Mouse (Mus musculus): Measurements from ENCODE around the gene Ush1g. TPM values are rescaled to one million over a fixed set of nuclear protein-coding genes. Genes with fewer than 3 reads are reported as not detected.
A peak's percentile ranks its signal among the peaks of the same experiment; 100 is the strongest.

The Ush1g gene
- polyA plus RNA-seq, 1 experiment from 2014 or later = 0.14 TPM

DNA sequence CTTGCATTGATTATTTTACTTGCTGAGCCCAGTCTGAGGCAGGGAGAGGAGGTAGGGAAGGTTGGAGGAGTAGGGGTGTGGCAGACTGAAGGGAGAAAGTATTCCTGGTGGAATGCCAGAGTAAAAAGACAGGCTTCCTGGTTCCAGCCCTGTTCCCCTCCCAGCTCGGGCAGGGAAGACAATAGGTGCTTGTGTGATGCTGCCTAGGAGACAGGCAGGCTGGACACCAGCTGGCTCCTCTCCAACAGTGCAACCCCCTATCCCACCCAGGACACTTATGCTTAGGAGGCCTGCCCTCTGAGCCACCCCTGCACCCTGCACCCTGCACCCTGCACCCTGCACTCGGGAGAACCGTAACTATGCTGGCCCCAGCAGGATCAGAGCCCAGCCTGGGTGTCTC, 37.5 kb upstream of the Ush1g start:
- 47% methylated on average over 3 of the region's 3 CpGs for WGBS
- Histone ChIP-seq H3K9me3 (ENCODE audit: control insufficient read depth, low read length) (no peaks in the 10 kb centered on the region), H3K36me3 (ENCODE audit: control insufficient read depth, insufficient read depth, low read length) (no peaks in the 10 kb centered on the region), H3K27me3 (replicated peaks; ENCODE audit: control insufficient read depth, insufficient read depth, low read length) (no peaks in the 10 kb centered on the region), H3K9ac (ENCODE audit: low read length) (no peak overlapping the region), H3K4me3 (ENCODE audit: low read depth, low read length) (no peak overlapping the region), H3K4me1 (replicated peaks; ENCODE audit: control insufficient read depth, insufficient read depth, low read length) (peaks cover 12% of the 10 kb centered on the region; the same call in 1 of the 2 replicates), H3K4me2 (ENCODE audit: low read length) (no peak overlapping the region), H3K27ac (ENCODE audit: low read depth) (peak overlapping the region; percentile 51; the same call in 1 of the 2 replicates)
- ATAC-seq (replicated peaks; ENCODE audit: low FRiP score, low TSS enrichment, low read depth) (peak; percentile 34; the same call in 1 of the 2 replicates), DNase-seq (ENCODE audit: low spot score) (no peak)

DNA sequence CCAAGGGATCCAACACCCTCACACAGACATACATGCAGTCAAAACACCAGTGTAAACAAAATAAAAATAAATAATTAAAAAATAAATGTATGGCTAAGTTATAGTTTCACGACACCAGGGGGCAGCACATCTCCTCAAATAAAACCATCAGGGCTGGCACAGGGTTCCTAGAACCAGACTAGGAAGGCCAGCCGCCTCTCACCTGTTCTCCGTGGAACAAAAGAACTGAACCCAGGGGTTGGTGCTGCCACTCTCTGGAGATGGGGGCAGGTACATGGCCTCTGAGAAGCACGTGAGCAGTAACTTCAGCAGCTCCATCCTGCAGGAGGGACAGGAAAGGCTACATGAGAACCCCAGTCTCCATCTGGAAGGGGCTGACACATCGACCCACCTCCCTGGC, 36.6 kb upstream of the Ush1g start:
- 19% methylated on average over 5 of the region's 5 CpGs for whole genome bisulfite sequencing
- ATAC-seq (replicated peaks; ENCODE audit: low FRiP score, low TSS enrichment, low read depth) (0 out of 2 replicates have a peak, but pooled peaks have one; percentile 21), DNase-seq (ENCODE audit: low spot score) (peak; percentile 90)
- H3K36me3 ChIP-seq (ENCODE audit: control insufficient read depth, insufficient read depth, low read length) = no peaks in the 10 kb centered on the region
- H3K4me2 ChIP-seq (ENCODE audit: low read length) = no peak overlapping the region
- no peak overlapping the region for H3K9ac ChIP-seq (ENCODE audit: low read length)
- no peak overlapping the region for H3K27ac ChIP-seq (ENCODE audit: low read depth)
- peaks cover 12% of the 10 kb centered on the region; the same call in 1 of the 2 replicates for H3K4me1 ChIP-seq (replicated peaks; ENCODE audit: control insufficient read depth, insufficient read depth, low read length)
- H3K9me3 ChIP-seq (ENCODE audit: control insufficient read depth, low read length) = no peaks in the 10 kb centered on the region
- H3K4me3 ChIP-seq (ENCODE audit: low read depth, low read length) = no peak overlapping the region
- H3K27me3 ChIP-seq (replicated peaks; ENCODE audit: control insufficient read depth, insufficient read depth, low read length) = no peaks in the 10 kb centered on the region

DNA sequence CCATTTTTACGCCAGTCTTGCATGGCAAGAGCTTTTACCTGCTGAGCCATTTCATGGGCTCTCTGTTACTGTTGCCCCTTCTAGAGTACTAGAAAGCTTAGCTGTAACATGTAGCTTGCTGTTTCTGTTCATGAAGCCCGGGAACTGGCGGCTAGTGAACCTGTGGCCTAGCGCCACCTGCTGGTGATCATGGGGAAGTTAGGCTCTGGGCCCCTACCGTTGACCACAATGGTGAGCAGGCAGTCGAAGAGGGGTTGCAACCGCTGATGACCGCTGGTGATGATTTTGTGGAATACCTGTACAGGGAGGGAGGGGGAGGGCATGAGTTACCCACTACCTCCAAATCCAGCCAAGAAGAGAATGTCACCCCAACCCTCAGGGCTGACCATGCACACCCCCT, 32.3 kb upstream of the Ush1g start:
- peak; percentile 88 for DNase-seq (ENCODE audit: low spot score)
- H3K9ac ChIP-seq (ENCODE audit: low read length) = no peak overlapping the region
- ATAC-seq (replicated peaks; ENCODE audit: low FRiP score, low TSS enrichment, low read depth) = peak; percentile 16; the same call in 1 of the 2 replicates
- 10% methylated on average over 8 of the region's 8 CpGs for WGBS
- no peaks in the 10 kb centered on the region for H3K36me3 ChIP-seq (ENCODE audit: control insufficient read depth, insufficient read depth, low read length)
- no peak overlapping the region for H3K27ac ChIP-seq (ENCODE audit: low read depth)
- H3K9me3 ChIP-seq (ENCODE audit: control insufficient read depth, low read length) = no peaks in the 10 kb centered on the region
- no peaks in the 10 kb centered on the region for H3K27me3 ChIP-seq (replicated peaks; ENCODE audit: control insufficient read depth, insufficient read depth, low read length)
- H3K4me3 ChIP-seq (ENCODE audit: low read depth, low read length) = no peak overlapping the region
- no peak overlapping the region for H3K4me2 ChIP-seq (ENCODE audit: low read length)
- peaks cover 8% of the 10 kb centered on the region; the same call in 1 of the 2 replicates for H3K4me1 ChIP-seq (replicated peaks; ENCODE audit: control insufficient read depth, insufficient read depth, low read length)

DNA sequence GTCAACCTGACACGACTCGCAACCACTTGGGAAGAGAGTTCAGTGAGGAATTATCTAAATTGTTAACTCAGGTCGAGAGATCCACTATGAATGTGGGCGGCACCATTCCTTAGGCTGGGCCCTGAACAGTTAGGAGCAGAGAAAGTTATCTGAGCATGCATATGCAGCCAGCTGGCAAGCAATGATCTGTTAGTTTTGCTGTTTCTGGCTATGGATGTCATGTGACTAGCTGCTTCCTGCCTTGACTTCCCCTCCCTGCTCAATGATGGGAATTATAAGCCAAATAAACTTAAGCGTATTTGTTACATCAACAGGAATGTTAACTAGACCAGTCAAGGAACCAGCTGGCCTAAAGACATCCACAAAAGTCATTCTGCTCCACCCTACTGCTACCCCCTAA, 31.5 kb upstream of the Ush1g start:
- no peak for ATAC-seq (replicated peaks; ENCODE audit: low FRiP score, low TSS enrichment, low read depth)
- 89% methylated on average over 5 of the region's 5 CpGs for WGBS

DNA sequence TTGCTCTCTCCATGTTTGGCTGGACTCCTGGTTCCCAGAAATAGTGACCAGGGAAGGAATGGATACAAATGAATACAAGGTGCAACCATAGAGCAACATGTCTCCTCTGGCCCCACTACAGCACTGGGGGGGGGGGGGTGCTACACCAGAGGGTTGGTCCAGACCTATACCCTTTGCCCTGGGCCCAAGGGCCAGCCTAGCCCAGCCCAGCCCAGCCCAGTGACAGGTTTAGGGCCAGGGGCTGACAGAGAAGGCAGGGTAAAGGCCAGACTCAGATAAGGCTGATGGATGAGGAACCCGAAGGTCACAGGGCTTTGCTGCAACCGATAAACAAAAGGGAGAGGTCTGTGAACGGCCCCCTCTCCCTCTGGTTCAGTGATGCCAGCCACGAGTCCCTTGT, 28.1 kb upstream of the Ush1g start:
- DNase-seq (ENCODE audit: low spot score) (no peak), ATAC-seq (replicated peaks; ENCODE audit: low FRiP score, low TSS enrichment, low read depth) (no peak)
- H3K4me2 ChIP-seq (ENCODE audit: low read length) = no peak overlapping the region
- no peaks in the 10 kb centered on the region for H3K9me3 ChIP-seq (ENCODE audit: control insufficient read depth, low read length)
- H3K9ac ChIP-seq (ENCODE audit: low read length) = no peak overlapping the region
- H3K27me3 ChIP-seq (replicated peaks; ENCODE audit: control insufficient read depth, insufficient read depth, low read length) = no peaks in the 10 kb centered on the region
- no peak overlapping the region for H3K4me3 ChIP-seq (ENCODE audit: low read depth, low read length)
- no peaks in the 10 kb centered on the region for H3K36me3 ChIP-seq (ENCODE audit: control insufficient read depth, insufficient read depth, low read length)
- peaks cover 22% of the 10 kb centered on the region; the same call in 1 of the 2 replicates for H3K4me1 ChIP-seq (replicated peaks; ENCODE audit: control insufficient read depth, insufficient read depth, low read length)
- WGBS = 18% methylated on average over 4 of the region's 4 CpGs
- no peak overlapping the region for H3K27ac ChIP-seq (ENCODE audit: low read depth)

More for the DNA sequence above, 31.5 kb upstream of the Ush1g start:
- Histone ChIP-seq H3K9ac (ENCODE audit: low read length) (no peak overlapping the region), H3K4me1 (replicated peaks; ENCODE audit: control insufficient read depth, insufficient read depth, low read length) (peaks cover 7% of the 10 kb centered on the region; the same call in 1 of the 2 replicates), H3K27ac (ENCODE audit: low read depth) (no peak overlapping the region), H3K27me3 (replicated peaks; ENCODE audit: control insufficient read depth, insufficient read depth, low read length) (no peaks in the 10 kb centered on the region), H3K36me3 (ENCODE audit: control insufficient read depth, insufficient read depth, low read length) (no peaks in the 10 kb centered on the region), H3K9me3 (ENCODE audit: control insufficient read depth, low read length) (no peaks in the 10 kb centered on the region), H3K4me3 (ENCODE audit: low read depth, low read length) (no peak overlapping the region), H3K4me2 (ENCODE audit: low read length) (no peak overlapping the region)
- no peak for DNase-seq (ENCODE audit: low spot score)

DNA sequence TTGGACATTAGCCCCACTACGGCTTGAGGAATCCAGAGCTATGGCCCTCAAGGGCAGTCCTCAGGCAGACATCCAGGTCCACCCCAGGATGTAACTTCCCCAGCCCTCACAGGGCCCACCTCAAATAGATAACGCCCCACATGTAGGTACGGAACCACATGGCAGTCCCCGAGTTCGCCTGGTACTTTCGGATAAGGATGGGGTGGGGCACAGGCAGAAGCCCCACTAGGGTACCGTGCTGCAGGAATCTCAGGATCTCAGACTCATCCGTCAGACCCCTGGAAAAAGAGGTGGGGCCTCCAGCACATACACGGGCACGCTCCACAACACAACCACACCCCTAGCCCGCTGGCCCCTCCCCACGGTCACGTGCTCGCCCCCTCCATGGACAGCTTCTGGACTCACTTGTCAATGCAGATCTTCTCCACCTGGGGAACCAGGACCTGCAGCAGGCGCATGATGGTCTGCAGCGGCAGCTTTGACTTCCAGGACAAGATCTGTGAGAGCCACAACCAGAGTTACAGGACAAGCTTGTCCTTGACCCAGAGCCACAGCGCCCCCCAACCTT, 26.9 kb upstream of the Ush1g start:
- no peaks in the 10 kb centered on the region for H3K36me3 ChIP-seq (ENCODE audit: control insufficient read depth, insufficient read depth, low read length)
- DNase-seq (ENCODE audit: low spot score) (no peak), ATAC-seq (replicated peaks; ENCODE audit: low FRiP score, low TSS enrichment, low read depth) (0 out of 2 replicates have a peak, but pooled peaks have one; percentile 4)
- H3K27me3 ChIP-seq (replicated peaks; ENCODE audit: control insufficient read depth, insufficient read depth, low read length) = peaks cover 5% of the 10 kb centered on the region; the same call in 1 of the 2 replicates
- H3K27ac ChIP-seq (ENCODE audit: low read depth) = no peak overlapping the region
- H3K4me1 ChIP-seq (replicated peaks; ENCODE audit: control insufficient read depth, insufficient read depth, low read length) = peaks cover 22% of the 10 kb centered on the region; the same call in 1 of the 2 replicates
- 42% methylated on average over 17 of the region's 17 CpGs for WGBS
- no peak overlapping the region for H3K4me2 ChIP-seq (ENCODE audit: low read length)
- H3K4me3 ChIP-seq (ENCODE audit: low read depth, low read length) = no peak overlapping the region
- no peak overlapping the region for H3K9ac ChIP-seq (ENCODE audit: low read length)
- no peaks in the 10 kb centered on the region for H3K9me3 ChIP-seq (ENCODE audit: control insufficient read depth, low read length)

DNA sequence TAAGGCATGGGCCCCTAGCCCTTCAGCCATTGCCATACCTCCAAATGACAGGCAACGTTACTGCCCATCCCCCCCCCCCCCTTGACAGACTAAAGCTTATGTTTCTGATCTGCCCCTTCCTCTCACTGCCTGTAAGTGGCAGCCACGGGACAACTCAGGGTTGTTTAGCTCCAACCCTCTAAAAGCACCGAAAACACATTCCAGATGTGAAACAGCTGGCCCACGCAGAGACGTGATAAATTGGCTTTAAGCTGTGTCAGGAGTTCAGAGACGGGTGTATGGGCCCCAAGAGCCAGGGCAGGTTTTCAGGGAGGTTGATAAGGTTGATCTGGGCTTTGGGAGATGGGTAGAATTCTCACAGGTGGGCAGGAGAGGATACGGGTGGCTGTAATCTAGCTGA, 23.7 kb upstream of the Ush1g start:
- 10% methylated on average over 7 of the region's 7 CpGs for WGBS
- H3K9ac ChIP-seq (ENCODE audit: low read length) = no peak overlapping the region

DNA sequence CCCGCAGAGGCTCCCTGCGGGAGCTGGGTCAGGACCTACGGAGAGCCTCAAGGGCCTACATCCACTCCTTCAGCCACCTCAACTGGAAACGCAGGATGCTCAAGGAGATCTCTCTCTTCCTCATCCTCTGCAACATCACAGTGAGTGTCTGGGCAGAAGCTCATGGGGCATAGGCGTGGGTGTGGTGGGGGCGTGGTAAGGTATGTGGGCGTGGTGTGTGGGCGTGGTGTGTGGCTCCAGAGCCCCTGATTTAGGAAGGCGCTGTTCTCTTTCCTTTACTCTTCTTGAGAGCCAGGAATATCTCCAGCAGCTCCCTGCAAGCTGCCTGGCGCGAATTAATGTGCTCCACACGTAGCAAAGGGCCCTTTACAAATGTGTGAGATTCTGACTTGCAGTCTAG, 23.1 kb upstream of the Ush1g start:
- WGBS = 10% methylated on average over 12 of the region's 12 CpGs
- H3K27ac ChIP-seq (ENCODE audit: low read depth) = no peak overlapping the region
- H3K9me3 ChIP-seq (ENCODE audit: control insufficient read depth, low read length) = no peaks in the 10 kb centered on the region
- H3K4me2 ChIP-seq (ENCODE audit: low read length) = no peak overlapping the region
- DNase-seq (ENCODE audit: low spot score) (no peak), ATAC-seq (replicated peaks; ENCODE audit: low FRiP score, low TSS enrichment, low read depth) (no peak)
- peaks cover 5% of the 10 kb centered on the region; the same call in 1 of the 2 replicates for H3K27me3 ChIP-seq (replicated peaks; ENCODE audit: control insufficient read depth, insufficient read depth, low read length)
- no peak overlapping the region for H3K4me3 ChIP-seq (ENCODE audit: low read depth, low read length)
- H3K9ac ChIP-seq (ENCODE audit: low read length) = no peak overlapping the region
- peaks cover 22% of the 10 kb centered on the region; the same call in 1 of the 2 replicates for H3K4me1 ChIP-seq (replicated peaks; ENCODE audit: control insufficient read depth, insufficient read depth, low read length)
- H3K36me3 ChIP-seq (ENCODE audit: control insufficient read depth, insufficient read depth, low read length) = no peaks in the 10 kb centered on the region

More for the DNA sequence above, 23.7 kb upstream of the Ush1g start:
- Histone ChIP-seq H3K4me3 (ENCODE audit: low read depth, low read length) (no peak overlapping the region), H3K27ac (ENCODE audit: low read depth) (no peak overlapping the region), H3K9me3 (ENCODE audit: control insufficient read depth, low read length) (no peaks in the 10 kb centered on the region), H3K27me3 (replicated peaks; ENCODE audit: control insufficient read depth, insufficient read depth, low read length) (peaks cover 5% of the 10 kb centered on the region; the same call in 1 of the 2 replicates), H3K4me2 (ENCODE audit: low read length) (no peak overlapping the region), H3K4me1 (replicated peaks; ENCODE audit: control insufficient read depth, insufficient read depth, low read length) (peaks cover 22% of the 10 kb centered on the region; the same call in 1 of the 2 replicates), H3K36me3 (ENCODE audit: control insufficient read depth, insufficient read depth, low read length) (no peaks in the 10 kb centered on the region)
- no peak for DNase-seq (ENCODE audit: low spot score)
- ATAC-seq (replicated peaks; ENCODE audit: low FRiP score, low TSS enrichment, low read depth) = no peak

DNA sequence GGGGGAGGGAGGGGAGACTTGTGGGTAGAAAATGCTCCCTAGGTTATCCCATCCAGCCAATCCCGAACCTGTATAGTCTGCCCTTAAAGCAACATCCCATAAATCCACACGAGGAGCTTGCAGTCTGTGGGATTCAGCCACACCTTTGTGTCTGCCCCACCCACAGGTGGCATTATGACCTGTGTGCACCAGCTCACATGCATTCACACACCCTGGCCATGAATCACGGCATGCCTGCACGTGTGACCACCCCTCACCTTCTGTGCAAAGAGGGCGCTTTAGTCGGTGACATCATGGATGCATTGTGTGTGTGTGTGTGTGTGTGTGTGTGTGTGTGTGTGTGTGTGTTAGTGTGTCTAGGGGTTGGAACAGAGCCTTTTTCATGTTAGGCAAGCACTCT, 20.0 kb upstream of the Ush1g start:
- DNase-seq (ENCODE audit: low spot score) (no peak), ATAC-seq (replicated peaks; ENCODE audit: low FRiP score, low TSS enrichment, low read depth) (no peak)
- Histone ChIP-seq H3K4me3 (ENCODE audit: low read depth, low read length) (no peak overlapping the region), H3K9me3 (ENCODE audit: control insufficient read depth, low read length) (no peaks in the 10 kb centered on the region), H3K4me1 (replicated peaks; ENCODE audit: control insufficient read depth, insufficient read depth, low read length) (peaks cover 14% of the 10 kb centered on the region; the same call in 1 of the 2 replicates), H3K4me2 (ENCODE audit: low read length) (no peak overlapping the region), H3K9ac (ENCODE audit: low read length) (no peak overlapping the region), H3K27ac (ENCODE audit: low read depth) (no peak overlapping the region), H3K27me3 (replicated peaks; ENCODE audit: control insufficient read depth, insufficient read depth, low read length) (peaks cover 5% of the 10 kb centered on the region), H3K36me3 (ENCODE audit: control insufficient read depth, insufficient read depth, low read length) (no peaks in the 10 kb centered on the region)
- 63% methylated on average over 6 of the region's 6 CpGs for WGBS
